Mouse (Mus musculus): Measurements from ENCODE around the gene Sec31a.

Sec31a gene

GRCm38 (mm10) chr5:100337852-100338251 lies 78.2 kb downstream of the Sec31a start:
- Histone ChIP-seq H3K9me3 (ENCODE audit: low read length) (no peaks in the 10 kb centered on the region), H3K36me3 (ENCODE audit: insufficient read depth, low read length) (no peaks in the 10 kb centered on the region), H3K4me1 (replicated peaks; ENCODE audit: low read depth, low read length) (peaks cover 91% of the 10 kb centered on the region), H3K4me3 (replicated peaks; ENCODE audit: low read length) (no peak overlapping the region), H3K27me3 (ENCODE audit: insufficient read depth, low read length) (0 out of 2 replicates have a peak, but pooled peaks cover 6% of the 10 kb centered on the region)
- TF ChIP-seq POU5F1 (IDR thresholded peaks at IDR 0.05; ENCODE audit: borderline replicate concordance, low read length) (no peak), CTCF (conservative IDR thresholded peaks at IDR 0.05; ENCODE audit: low read length) (no peak), NANOG (IDR thresholded peaks at IDR 0.05; ENCODE audit: borderline replicate concordance, low read length) (no peak)

DNA sequence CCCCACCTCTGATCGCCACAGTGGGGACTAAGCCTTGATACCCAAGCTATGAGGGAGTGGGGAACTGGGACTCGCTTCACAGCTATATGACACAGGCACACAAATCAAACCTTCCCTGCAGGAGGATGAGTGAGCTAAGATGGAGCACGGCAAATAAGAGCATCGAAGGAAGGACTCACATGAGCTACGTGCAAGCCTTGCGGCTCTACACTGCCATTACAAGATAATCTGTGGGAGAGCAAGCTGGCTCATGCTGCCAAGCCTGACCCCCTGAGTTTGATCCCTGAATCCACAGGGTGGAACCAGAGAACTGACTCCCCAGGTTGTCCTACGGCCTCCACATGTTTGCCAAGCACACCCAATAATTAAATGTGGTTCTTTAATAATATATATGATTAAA lies 79.2 kb downstream of the Sec31a start:
- Histone ChIP-seq H3K4me1 (replicated peaks; ENCODE audit: low read depth, low read length) (peaks cover 91% of the 10 kb centered on the region), H3K4me3 (replicated peaks; ENCODE audit: low read length) (0 out of 2 replicates have a peak overlapping the region, but pooled peaks have one; percentile 18), H3K36me3 (ENCODE audit: insufficient read depth, low read length) (no peaks in the 10 kb centered on the region), H3K9me3 (ENCODE audit: low read length) (no peaks in the 10 kb centered on the region), H3K27me3 (ENCODE audit: insufficient read depth, low read length) (0 out of 2 replicates have a peak, but pooled peaks cover 6% of the 10 kb centered on the region)
- TF ChIP-seq CTCF (conservative IDR thresholded peaks at IDR 0.05; ENCODE audit: low read length) = no peak
- TF ChIP-seq POU5F1 (IDR thresholded peaks at IDR 0.05; ENCODE audit: borderline replicate concordance, low read length) = no peak
- no peak for TF ChIP-seq NANOG (IDR thresholded peaks at IDR 0.05; ENCODE audit: borderline replicate concordance, low read length)

DNA sequence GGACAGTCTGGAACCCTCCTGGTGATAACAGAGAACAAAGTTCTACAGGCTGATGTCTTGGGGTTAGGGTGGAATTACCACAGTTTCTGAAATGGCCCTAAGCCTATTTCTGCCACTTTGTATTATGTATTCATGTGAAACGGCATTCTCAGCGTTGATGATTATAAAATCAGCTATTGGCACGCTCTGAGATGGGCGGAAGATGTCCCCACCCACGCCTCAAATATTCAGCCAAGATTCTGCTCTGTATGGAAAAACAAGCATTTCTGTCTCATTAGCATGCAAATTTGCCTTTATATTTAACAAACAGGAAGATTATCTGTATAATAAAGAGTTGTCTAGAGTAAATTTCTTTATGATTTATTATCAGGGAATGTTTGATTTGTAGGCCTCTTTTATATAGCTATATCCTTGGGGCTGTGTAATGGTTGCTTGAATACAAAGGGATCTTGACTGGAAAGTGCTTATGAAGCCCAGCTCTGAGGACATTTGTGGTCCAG lies 80.4 kb downstream of the Sec31a start:
- Histone ChIP-seq H3K9me3 (ENCODE audit: low read length) (no peaks in the 10 kb centered on the region), H3K4me1 (replicated peaks; ENCODE audit: low read depth, low read length) (peaks cover 84% of the 10 kb centered on the region), H3K36me3 (ENCODE audit: insufficient read depth, low read length) (no peaks in the 10 kb centered on the region), H3K4me3 (replicated peaks; ENCODE audit: low read length) (no peak overlapping the region), H3K27me3 (ENCODE audit: insufficient read depth, low read length) (0 out of 2 replicates have a peak, but pooled peaks cover 6% of the 10 kb centered on the region)
- TF ChIP-seq POU5F1 (IDR thresholded peaks at IDR 0.05; ENCODE audit: borderline replicate concordance, low read length) = no peak
- TF ChIP-seq NANOG (IDR thresholded peaks at IDR 0.05; ENCODE audit: borderline replicate concordance, low read length) = no peak
- no peak for TF ChIP-seq CTCF (conservative IDR thresholded peaks at IDR 0.05; ENCODE audit: low read length)

- TF ChIP-seq POU5F1 (IDR thresholded peaks at IDR 0.05; ENCODE audit: borderline replicate concordance, low read length) = 0 out of 2 replicates have a peak, but pooled peaks have one; percentile 45
- TF ChIP-seq CTCF (conservative IDR thresholded peaks at IDR 0.05; ENCODE audit: low read length) = no peak
- peak; percentile 51; the same call in 1 of the 2 replicates for TF ChIP-seq NANOG (IDR thresholded peaks at IDR 0.05; ENCODE audit: borderline replicate concordance, low read length)
- no peaks in the 10 kb centered on the region for H3K9me3 ChIP-seq (ENCODE audit: low read length)
- H3K27me3 ChIP-seq (ENCODE audit: insufficient read depth, low read length) = 0 out of 2 replicates have a peak, but pooled peaks cover 6% of the 10 kb centered on the region
These were observed 81.3 kb downstream of the Sec31a start for GRCm38 (mm10) chr5:100334686-100335085.

DNA sequence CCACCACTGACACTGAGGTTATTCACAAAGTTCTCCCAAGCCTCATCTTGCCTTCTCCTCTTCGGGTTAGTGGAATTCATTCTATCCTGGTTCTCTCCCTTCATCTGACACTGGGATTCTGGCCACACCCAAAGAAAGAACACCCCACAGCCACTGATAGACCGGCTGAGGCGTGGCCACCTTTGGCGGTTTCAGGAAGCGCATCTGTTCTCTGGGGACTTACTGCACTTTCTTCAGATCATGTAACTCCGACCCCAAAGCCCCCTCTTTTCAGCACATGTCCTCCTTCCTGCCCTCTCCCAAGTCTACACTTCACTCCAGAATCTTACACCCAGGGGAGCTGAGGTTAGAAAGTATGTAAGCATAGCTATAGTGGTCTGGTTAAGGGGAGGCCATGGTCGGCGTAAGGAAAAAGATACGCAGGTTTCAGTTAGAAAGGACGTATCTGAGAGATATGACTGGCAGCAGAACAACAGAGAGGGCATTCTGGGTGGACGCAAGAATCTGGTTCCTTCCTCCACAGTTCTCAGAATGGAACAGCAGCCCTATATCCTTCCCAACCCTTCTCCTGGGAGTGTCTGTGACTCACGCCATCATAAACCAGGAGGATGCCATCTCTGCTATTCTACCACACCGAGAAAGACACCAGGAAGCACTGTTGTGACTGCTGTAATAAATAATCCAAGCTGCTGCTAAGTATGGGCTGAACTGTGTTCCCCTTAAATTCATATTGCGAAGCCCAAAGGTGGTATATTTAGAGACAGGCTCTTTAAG lies 82.2 kb downstream of the Sec31a start:
- H3K36me3 ChIP-seq (ENCODE audit: insufficient read depth, low read length) = no peaks in the 10 kb centered on the region
- no peak for TF ChIP-seq CTCF (conservative IDR thresholded peaks at IDR 0.05; ENCODE audit: low read length)
- no peak for TF ChIP-seq POU5F1 (IDR thresholded peaks at IDR 0.05; ENCODE audit: borderline replicate concordance, low read length)
- no peaks in the 10 kb centered on the region for H3K9me3 ChIP-seq (ENCODE audit: low read length)
- 0 out of 2 replicates have a peak overlapping the region, but pooled peaks have one; percentile 10 for H3K4me3 ChIP-seq (replicated peaks; ENCODE audit: low read length)
- H3K4me1 ChIP-seq (replicated peaks; ENCODE audit: low read depth, low read length) = peaks cover 68% of the 10 kb centered on the region
- 0 out of 2 replicates have a peak, but pooled peaks cover 8% of the 10 kb centered on the region for H3K27me3 ChIP-seq (ENCODE audit: insufficient read depth, low read length)

More at GRCm38 (mm10) chr5:100334686-100335085, 81.3 kb downstream of the Sec31a start:
- Histone ChIP-seq H3K36me3 (ENCODE audit: insufficient read depth, low read length) (no peaks in the 10 kb centered on the region), H3K4me1 (replicated peaks; ENCODE audit: low read depth, low read length) (peaks cover 77% of the 10 kb centered on the region), H3K4me3 (replicated peaks; ENCODE audit: low read length) (no peak overlapping the region)

- no peaks in the 10 kb centered on the region for H3K9me3 ChIP-seq (ENCODE audit: low read length)
- no peaks in the 10 kb centered on the region for H3K36me3 ChIP-seq (ENCODE audit: insufficient read depth, low read length)
- H3K27me3 ChIP-seq (ENCODE audit: insufficient read depth, low read length) = peaks cover 14% of the 10 kb centered on the region; the same call in 1 of the 2 replicates
- TF ChIP-seq NANOG (IDR thresholded peaks at IDR 0.05; ENCODE audit: borderline replicate concordance, low read length) (no peak), CTCF (conservative IDR thresholded peaks at IDR 0.05; ENCODE audit: low read length) (no peak)
- no peak overlapping the region for H3K4me3 ChIP-seq (replicated peaks; ENCODE audit: low read length)
- H3K4me1 ChIP-seq (replicated peaks; ENCODE audit: low read depth, low read length) = peaks cover 56% of the 10 kb centered on the region
These were observed 83.6 kb downstream of the Sec31a start for GRCm38 (mm10) chr5:100332300-100333004.

DNA sequence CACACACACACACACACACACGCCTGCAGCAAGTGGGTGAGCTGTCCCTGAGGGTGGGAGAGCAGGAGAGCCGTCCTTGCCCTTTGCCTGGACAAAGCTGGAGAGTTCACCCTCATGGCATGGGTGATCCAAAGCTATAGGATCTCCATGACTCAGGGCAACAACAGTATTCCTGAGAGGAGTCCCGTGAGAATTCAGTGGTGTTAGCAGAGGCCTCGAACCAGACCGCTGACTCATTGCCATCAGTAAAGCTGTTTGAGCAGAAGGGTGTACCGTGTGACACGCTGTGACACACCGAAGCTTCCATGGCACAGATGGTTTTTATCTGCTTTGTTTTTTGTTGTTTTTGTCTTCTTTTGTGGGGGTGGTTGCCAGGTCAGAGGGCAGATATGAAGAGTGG lies 84.4 kb downstream of the Sec31a start:
- H3K27me3 ChIP-seq (ENCODE audit: insufficient read depth, low read length) = peaks cover 16% of the 10 kb centered on the region; the same call in 1 of the 2 replicates
- H3K36me3 ChIP-seq (ENCODE audit: insufficient read depth, low read length) = no peaks in the 10 kb centered on the region
- H3K4me1 ChIP-seq (replicated peaks; ENCODE audit: low read depth, low read length) = peaks cover 52% of the 10 kb centered on the region
- no peak overlapping the region for H3K4me3 ChIP-seq (replicated peaks; ENCODE audit: low read length)
- no peaks in the 10 kb centered on the region for H3K9me3 ChIP-seq (ENCODE audit: low read length)
- TF ChIP-seq POU5F1 (IDR thresholded peaks at IDR 0.05; ENCODE audit: borderline replicate concordance, low read length) (no peak), CTCF (conservative IDR thresholded peaks at IDR 0.05; ENCODE audit: low read length) (no peak), NANOG (IDR thresholded peaks at IDR 0.05; ENCODE audit: borderline replicate concordance, low read length) (no peak)

DNA sequence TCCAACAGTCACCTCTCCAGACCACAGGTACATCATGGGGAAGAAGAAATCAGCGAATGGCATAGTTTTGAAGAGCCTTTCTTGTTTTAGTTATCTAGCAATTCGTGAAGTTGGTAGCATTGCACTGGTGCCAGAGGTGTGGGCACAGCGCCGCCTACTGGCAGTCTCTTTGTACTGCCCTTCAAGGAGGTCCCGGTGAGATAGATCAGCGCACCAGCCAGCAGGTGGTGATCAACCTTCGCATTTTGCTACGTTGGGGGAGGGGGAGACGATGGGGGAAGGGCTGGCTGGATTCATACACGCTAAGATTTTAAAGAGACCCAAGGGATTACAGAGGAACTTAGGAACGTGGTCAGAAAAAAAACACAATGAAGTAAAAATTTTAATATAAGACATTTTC lies 94.0 kb downstream of the Sec31a start:
- Histone ChIP-seq H3K4me1 (replicated peaks; ENCODE audit: low read depth, low read length) (peaks cover 29% of the 10 kb centered on the region), H3K9me3 (ENCODE audit: low read length) (no peaks in the 10 kb centered on the region), H3K36me3 (ENCODE audit: insufficient read depth, low read length) (no peaks in the 10 kb centered on the region), H3K27me3 (ENCODE audit: insufficient read depth, low read length) (0 out of 2 replicates have a peak, but pooled peaks cover 4% of the 10 kb centered on the region), H3K4me3 (replicated peaks; ENCODE audit: low read length) (no peak overlapping the region)
- TF ChIP-seq POU5F1 (IDR thresholded peaks at IDR 0.05; ENCODE audit: borderline replicate concordance, low read length) = no peak
- peak; percentile 99 for TF ChIP-seq CTCF (conservative IDR thresholded peaks at IDR 0.05; ENCODE audit: low read length)
- no peak for TF ChIP-seq NANOG (IDR thresholded peaks at IDR 0.05; ENCODE audit: borderline replicate concordance, low read length)

All from E14TG2a.4 (cell line).